Mouse (Mus musculus): Measurements from ENCODE around the gene Stk17b. TPM values are rescaled to one million over a fixed set of nuclear protein-coding genes. Genes with fewer than 3 reads are reported as not detected.

The Stk17b gene
- total and polyA plus RNA-seq, 3 experiments, result 6.4 to 8.0 TPM; not detected in 1

DNA sequence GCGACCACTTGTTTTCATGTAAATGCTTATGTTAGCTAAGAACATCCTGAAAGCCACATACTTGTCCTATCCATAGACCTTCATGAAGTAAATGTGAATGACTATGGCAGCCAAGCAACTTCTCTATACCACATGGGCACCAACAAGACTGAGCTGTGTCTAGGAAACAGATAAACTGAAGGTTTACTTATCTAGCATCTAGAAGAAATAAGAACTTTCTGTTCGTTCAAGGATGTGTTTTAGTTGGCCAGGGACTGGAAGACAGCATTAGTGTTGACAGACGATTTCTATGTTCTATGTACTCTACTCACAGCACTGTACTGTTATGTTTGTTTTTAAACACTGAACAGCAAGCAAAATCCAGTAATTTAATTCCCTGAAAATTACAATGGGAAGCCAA is 2.9 kb downstream of the Stk17b start (continued):
- no peak for TF ChIP-seq ZMIZ1 (IDR thresholded peaks at IDR 0.05; ENCODE audit: low read depth, low read length)
- no peak for TF ChIP-seq BHLHE40 (IDR thresholded peaks at IDR 0.05; ENCODE audit: borderline replicate concordance, low read depth, low read length)
- TF ChIP-seq MXI1 (IDR thresholded peaks at IDR 0.05; ENCODE audit: low read depth, low read length), result peak; percentile 64
- peak; percentile 52 for TF ChIP-seq GATA1 (IDR thresholded peaks at IDR 0.05; ENCODE audit: low read depth, low read length)
- no peak for TF ChIP-seq MYC (IDR thresholded peaks at IDR 0.05; ENCODE audit: low read depth, low read length)

DNA sequence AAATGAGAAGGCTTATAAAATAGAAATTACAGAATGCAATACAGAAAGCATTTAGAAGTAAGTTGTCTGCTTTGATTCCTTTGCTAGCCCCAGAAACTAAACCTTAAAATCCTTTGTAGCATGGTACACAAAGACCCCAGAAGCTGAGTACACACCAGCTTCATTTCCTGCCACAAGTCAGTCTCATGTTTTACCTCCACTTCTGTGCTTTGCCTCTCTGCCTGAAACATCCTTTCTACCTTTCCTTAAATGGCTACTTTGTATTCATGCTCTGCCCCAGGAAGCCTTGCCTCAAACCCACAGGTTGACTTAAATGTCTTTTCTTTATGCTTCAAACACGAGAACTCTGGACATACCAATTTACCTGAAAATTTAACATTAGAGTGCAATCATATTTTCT is 3.7 kb downstream of the Stk17b start:
- Histone ChIP-seq H3K27ac (ENCODE audit: control insufficient read depth, low read depth, low read length) (no peak overlapping the region), H3K27me3 (ENCODE audit: control insufficient read depth in 1 of 2, insufficient read depth in 2 of 2, low read length in 2 of 2) (no peaks in the 10 kb centered on the region), H3K9ac (ENCODE audit: control insufficient read depth, low read depth, low read length, poor library complexity, severe bottlenecking) (no peak overlapping the region), H3K4me3 (ENCODE audit: control insufficient read depth in 1 of 2, insufficient read depth in 1 of 2, low read depth in 2 of 2, low read length in 2 of 2) (no peak overlapping the region), H3K36me3 (ENCODE audit: control insufficient read depth in 1 of 2, insufficient read depth in 2 of 2, low read length in 2 of 2) (peaks cover 0 to 34% of the 10 kb centered on the region in 2 experiments; a peak in 2 of 4 replicates), H3K4me1 (ENCODE audit: control insufficient read depth in 1 of 2, insufficient read depth in 2 of 2, low read length in 2 of 2) (peaks cover 11 to 23% of the 10 kb centered on the region in 2 experiments), H3K9me3 (replicated peaks; ENCODE audit: insufficient read depth, low read length) (no peaks in the 10 kb centered on the region), H3K79me2 (ENCODE audit: control insufficient read depth, insufficient read depth, low read length, poor library complexity) (peaks cover 19% of the 10 kb centered on the region)
- DNase-seq (ENCODE audit: low read depth, low spot score), result no peak
- TF ChIP-seq GATA1 (IDR thresholded peaks at IDR 0.05; ENCODE audit: low read depth, low read length) (no peak), POLR2A (IDR thresholded peaks at IDR 0.05; ENCODE audit: control insufficient read depth in 1 of 2, insufficient read depth in 1 of 2, low read depth in 1 of 2, low read length in 2 of 2, poor library complexity in 1 of 2) (no peak), ETS1 (IDR thresholded peaks at IDR 0.05; ENCODE audit: low read depth, low read length) (no peak), MYB (IDR thresholded peaks at IDR 0.05; ENCODE audit: low read depth, low read length) (no peak), ZKSCAN1 (IDR thresholded peaks at IDR 0.05; ENCODE audit: low read depth, low read length) (no peak), POLR2AphosphoS2 (IDR thresholded peaks at IDR 0.05; ENCODE audit: low read length) (no peak), SMC3 (IDR thresholded peaks at IDR 0.05; ENCODE audit: low read depth, low read length) (no peak), NRF1 (IDR thresholded peaks at IDR 0.05; ENCODE audit: insufficient read depth, low read depth, low read length, poor library complexity, severe bottlenecking) (no peak), MYC (IDR thresholded peaks at IDR 0.05; ENCODE audit: low read depth, low read length) (no peak), SIN3A (IDR thresholded peaks at IDR 0.05; ENCODE audit: low read length) (no peak), ZC3H11A (IDR thresholded peaks at IDR 0.05; ENCODE audit: low read depth, low read length) (no peak), HCFC1 (IDR thresholded peaks at IDR 0.05; ENCODE audit: low read depth, low read length) (no peak), GABPA (IDR thresholded peaks at IDR 0.05; ENCODE audit: low read depth, low read length) (no peak), E2F4 (IDR thresholded peaks at IDR 0.05; ENCODE audit: borderline replicate concordance, low read depth, low read length) (no peak)

DNA sequence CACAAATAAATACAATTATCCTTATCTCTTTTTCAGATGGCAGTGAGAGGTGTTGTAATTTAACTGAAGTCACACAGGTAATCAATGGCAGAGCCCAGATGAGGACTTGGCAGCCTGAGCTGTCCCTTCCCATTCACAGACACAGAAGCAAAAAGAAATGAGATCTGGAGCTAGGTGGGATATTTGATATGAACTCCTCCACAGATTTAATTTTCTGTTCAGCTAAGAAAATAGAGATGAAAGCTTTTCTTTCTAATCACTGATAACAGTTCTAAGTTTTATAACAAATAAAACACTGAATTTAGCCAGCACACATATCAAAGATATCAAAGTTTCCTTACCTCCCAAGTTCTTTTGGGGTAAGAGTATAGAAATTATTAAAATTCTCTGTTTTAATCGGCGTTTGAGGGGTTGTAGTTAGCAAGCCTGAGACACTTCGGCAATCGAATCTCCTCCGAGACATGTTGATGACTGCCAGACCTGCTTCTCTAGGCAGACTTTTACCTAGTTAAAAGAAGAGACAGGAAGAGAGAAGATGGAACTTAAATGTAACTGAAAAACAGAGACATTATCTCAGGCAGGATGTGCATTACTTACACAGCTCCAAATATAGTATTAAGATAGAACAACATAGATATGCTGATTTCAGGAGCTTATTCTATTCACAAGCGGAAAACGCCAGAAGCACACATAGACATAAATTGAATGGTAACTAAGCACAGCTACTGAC is 8.7 kb downstream of the Stk17b start:
- Histone ChIP-seq H3K4me1 (ENCODE audit: control insufficient read depth in 1 of 2, insufficient read depth in 2 of 2, low read length in 2 of 2) (peaks cover 13 to 20% of the 10 kb centered on the region in 2 experiments), H3K79me2 (ENCODE audit: control insufficient read depth, insufficient read depth, low read length, poor library complexity) (peaks cover 4% of the 10 kb centered on the region), H3K27me3 (ENCODE audit: control insufficient read depth in 1 of 2, insufficient read depth in 2 of 2, low read length in 2 of 2) (no peaks in the 10 kb centered on the region), H3K36me3 (ENCODE audit: control insufficient read depth in 1 of 2, insufficient read depth in 2 of 2, low read length in 2 of 2) (peaks cover 4 to 37% of the 10 kb centered on the region in 2 experiments; a peak in 2 of 4 replicates), H3K4me3 (ENCODE audit: control insufficient read depth in 1 of 2, insufficient read depth in 1 of 2, low read depth in 2 of 2, low read length in 2 of 2) (no peak overlapping the region), H3K9me3 (replicated peaks; ENCODE audit: insufficient read depth, low read length) (no peaks in the 10 kb centered on the region), H3K9ac (ENCODE audit: control insufficient read depth, low read depth, low read length, poor library complexity, severe bottlenecking) (no peak overlapping the region), H3K27ac (ENCODE audit: control insufficient read depth, low read depth, low read length) (no peak overlapping the region)
- TF ChIP-seq MXI1 (IDR thresholded peaks at IDR 0.05; ENCODE audit: low read depth, low read length) (no peak), MYC (IDR thresholded peaks at IDR 0.05; ENCODE audit: low read depth, low read length) (no peak), MEF2A (IDR thresholded peaks at IDR 0.05; ENCODE audit: extremely low read depth, insufficient replicate concordance, low read depth, low read length, poor library complexity, severe bottlenecking) (peak; percentile 79; the same call in 1 of the 2 replicates), EP300 (IDR thresholded peaks at IDR 0.05; ENCODE audit: low read depth in 1 of 2, low read length in 2 of 2) (peak in 1 of 2 experiments; percentile 14; a peak in 1 of 4 replicates), E2F4 (IDR thresholded peaks at IDR 0.05; ENCODE audit: borderline replicate concordance, low read depth, low read length) (no peak)
- no peak for DNase-seq (ENCODE audit: low read depth, low spot score)
